Mouse (Mus musculus): ENCODE results near the gene Susd1. TPM values are rescaled to one million over a fixed set of nuclear protein-coding genes. Genes with fewer than 3 reads are reported as not detected.

The Susd1 gene
- total and polyA plus RNA-seq, 3 experiments = 1.6 to 6.1 (median 4.1) TPM

DNA sequence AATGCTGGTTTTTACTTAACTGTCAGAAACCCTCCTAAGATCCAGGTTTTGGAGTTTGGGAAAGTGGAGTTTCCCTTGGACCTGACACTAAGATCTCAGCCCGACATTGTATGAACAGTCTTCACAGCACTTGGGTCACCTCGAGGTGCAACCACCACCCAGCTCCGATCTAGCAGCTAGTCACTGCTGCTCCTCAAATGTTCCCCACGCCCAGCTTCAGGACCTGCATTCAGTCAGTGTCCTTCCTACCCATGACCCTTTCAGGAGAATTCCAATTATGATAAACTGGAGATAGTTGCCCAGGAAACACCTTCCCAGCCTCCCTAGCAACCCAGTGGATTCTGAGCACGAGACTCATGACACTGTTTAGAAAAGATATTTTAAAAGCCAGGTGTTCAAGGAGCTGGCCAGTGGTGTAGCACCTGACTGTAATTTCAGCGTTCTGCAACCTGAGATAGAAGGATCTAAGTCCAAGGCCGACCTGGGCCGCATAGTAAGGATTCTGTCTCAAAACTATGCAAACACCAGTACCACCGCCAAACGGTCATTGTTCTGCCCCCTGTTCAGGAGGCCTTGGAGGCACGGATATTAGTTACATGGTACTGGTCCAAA, 22.8 kb upstream of the Susd1 start:
- no peak overlapping the region for H3K4me2 ChIP-seq (ENCODE audit: insufficient read depth, low read depth, poor library complexity, severe bottlenecking)
- H3K9me3 ChIP-seq (replicated peaks; ENCODE audit: low read length) = no peaks in the 10 kb centered on the region
- no peak overlapping the region for H3K9ac ChIP-seq (ENCODE audit: insufficient read depth, low read depth)
- DNase-seq (ENCODE audit: extremely low read depth) = no peak
- no peaks in the 10 kb centered on the region for H3K27me3 ChIP-seq (replicated peaks)
- no peak overlapping the region for H3K27ac ChIP-seq (ENCODE audit: insufficient read depth, low read depth)
- in situ Hi-C loops (cut with MboI; ENCODE audit: low pct_ligation_motif_present, low pct_unique_long_range_greater_than_20kb, low sequenced_read_pairs) (no loop called here), dilution Hi-C loops (cut with MboI; ENCODE audit: extremely low pct_ligation_motif_present, extremely low pct_unique_long_range_greater_than_20kb, low sequenced_read_pairs) (no loop called here)
- no peak for TF ChIP-seq IRF4 (IDR thresholded peaks at IDR 0.05; ENCODE audit: low read depth, low read length)
- TF ChIP-seq MAFK (IDR thresholded peaks at IDR 0.05; ENCODE audit: insufficient replicate concordance, low read length) = no peak
- TF ChIP-seq RCOR1 (conservative IDR thresholded peaks at IDR 0.05; ENCODE audit: low read depth, low read length) = no peak
- no peak for TF ChIP-seq KAT2A (IDR thresholded peaks at IDR 0.05; ENCODE audit: insufficient replicate concordance, low read length)
- no peak for TF ChIP-seq SMC3 (IDR thresholded peaks at IDR 0.05; ENCODE audit: low read depth, low read length)
- no peak for TF ChIP-seq E2F4 (IDR thresholded peaks at IDR 0.05; ENCODE audit: insufficient replicate concordance, low read depth, low read length)
- no peak for TF ChIP-seq BHLHE40 (IDR thresholded peaks at IDR 0.05; ENCODE audit: low read depth, low read length)
- no peak for TF ChIP-seq POLR2AphosphoS2 (IDR thresholded peaks at IDR 0.05; ENCODE audit: low read depth, low read length)
- TF ChIP-seq MAX (IDR thresholded peaks at IDR 0.05; ENCODE audit: low read length) = no peak
- no peak for TF ChIP-seq PAX5 (IDR thresholded peaks at IDR 0.05; ENCODE audit: low read length)
- no peak for TF ChIP-seq ZMIZ1 (IDR thresholded peaks at IDR 0.05; ENCODE audit: low read depth, low read length)
- no peak for TF ChIP-seq JUND (conservative IDR thresholded peaks at IDR 0.05; ENCODE audit: low read depth, low read length)
- TF ChIP-seq MYC (IDR thresholded peaks at IDR 0.05; ENCODE audit: low read depth, low read length) = no peak
- no peak for TF ChIP-seq TCF12 (IDR thresholded peaks at IDR 0.05; ENCODE audit: low read depth, low read length)
- TF ChIP-seq MEF2A (IDR thresholded peaks at IDR 0.05; ENCODE audit: borderline replicate concordance, low read depth, low read length) = no peak
- TF ChIP-seq MAZ (IDR thresholded peaks at IDR 0.05; ENCODE audit: low read depth, low read length) = no peak
- no peak overlapping the region for H3K4me3 ChIP-seq (replicated peaks in 1 of 3; ENCODE audit: low read depth in 2 of 3, low read length in 2 of 3, poor library complexity in 1 of 3)
- no peaks in the 10 kb centered on the region for H3K79me2 ChIP-seq (replicated peaks; ENCODE audit: control insufficient read depth, extremely low read depth, insufficient read depth, poor library complexity, severe bottlenecking)
- peaks cover 2 to 9% of the 10 kb centered on the region in 2 experiments; a peak in 2 of 4 replicates for H3K4me1 ChIP-seq (ENCODE audit: control insufficient read depth in 1 of 2, insufficient read depth in 2 of 2)
- H3K36me3 ChIP-seq (replicated peaks in 1 of 2; ENCODE audit: control insufficient read depth in 1 of 2, insufficient read depth in 1 of 2, low read length in 1 of 2) = no peaks in the 10 kb centered on the region

DNA sequence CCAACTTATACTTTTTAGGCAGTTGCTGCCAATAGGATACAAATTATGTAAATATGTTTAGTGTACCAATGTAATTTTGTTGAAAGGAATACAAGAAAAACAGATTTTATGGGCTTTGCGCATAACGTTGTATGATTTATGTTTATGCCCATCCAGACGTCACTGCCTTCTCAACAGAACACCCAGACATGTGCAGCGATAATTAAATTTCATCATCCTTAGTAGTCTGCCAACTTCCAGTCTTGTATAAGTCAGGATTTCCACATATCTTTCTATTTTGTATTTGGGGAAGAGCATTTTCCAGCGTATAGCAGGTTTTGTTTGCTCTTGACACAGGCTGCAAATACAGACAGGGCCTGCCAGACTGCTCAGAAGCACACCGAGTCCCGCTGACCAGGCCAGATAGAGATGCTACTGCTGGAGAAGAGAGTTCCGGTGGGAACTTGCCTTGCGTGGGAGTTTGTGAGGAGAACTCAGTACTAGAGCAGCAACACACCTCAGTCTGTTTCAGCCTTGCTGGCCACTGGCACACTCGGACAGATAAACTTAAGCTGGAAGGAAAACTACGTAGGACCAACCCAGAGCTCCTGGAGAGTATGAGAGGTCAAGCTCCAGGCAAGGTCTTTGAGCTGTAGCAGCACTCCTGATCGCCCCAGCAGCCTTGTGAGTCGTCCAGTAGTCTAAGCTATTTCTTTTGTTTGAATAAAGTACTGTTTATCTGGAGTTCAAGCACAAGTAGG, 21.0 kb upstream of the Susd1 start:
- H3K27ac ChIP-seq (ENCODE audit: insufficient read depth, low read depth) = no peak overlapping the region
- no peak for DNase-seq (ENCODE audit: extremely low read depth)
- in situ Hi-C loops (cut with MboI; ENCODE audit: low pct_ligation_motif_present, low pct_unique_long_range_greater_than_20kb, low sequenced_read_pairs) = no loop called here

More for the DNA sequence above, 21.0 kb upstream of the Susd1 start:
- no peak overlapping the region for H3K4me3 ChIP-seq (replicated peaks in 1 of 3; ENCODE audit: low read depth in 2 of 3, low read length in 2 of 3, poor library complexity in 1 of 3)
- H3K4me2 ChIP-seq (ENCODE audit: insufficient read depth, low read depth, poor library complexity, severe bottlenecking) = no peak overlapping the region
- H3K4me1 ChIP-seq (ENCODE audit: control insufficient read depth in 1 of 2, insufficient read depth in 2 of 2) = peaks cover 2% of the 10 kb centered on the region in 2 experiments; a peak in 1 of 4 replicates
- H3K79me2 ChIP-seq (replicated peaks; ENCODE audit: control insufficient read depth, extremely low read depth, insufficient read depth, poor library complexity, severe bottlenecking) = no peaks in the 10 kb centered on the region
- H3K9ac ChIP-seq (ENCODE audit: insufficient read depth, low read depth) = no peak overlapping the region
- no peak for TF ChIP-seq ELF1 (IDR thresholded peaks at IDR 0.05; ENCODE audit: low read depth, low read length)
- no peak for TF ChIP-seq ETS1 (conservative IDR thresholded peaks at IDR 0.05; ENCODE audit: low read depth, low read length)
- TF ChIP-seq ZNF384 (IDR thresholded peaks at IDR 0.05; ENCODE audit: low read depth, low read length) = no peak
- TF ChIP-seq MXI1 (IDR thresholded peaks at IDR 0.05; ENCODE audit: low read depth, low read length) = no peak
- H3K27me3 ChIP-seq (replicated peaks) = no peaks in the 10 kb centered on the region
- no peaks in the 10 kb centered on the region for H3K36me3 ChIP-seq (replicated peaks in 1 of 2; ENCODE audit: control insufficient read depth in 1 of 2, insufficient read depth in 1 of 2, low read length in 1 of 2)
- dilution Hi-C loops (cut with MboI; ENCODE audit: extremely low pct_ligation_motif_present, extremely low pct_unique_long_range_greater_than_20kb, low sequenced_read_pairs) = no loop called here
- no peaks in the 10 kb centered on the region for H3K9me3 ChIP-seq (replicated peaks; ENCODE audit: low read length)
